Mouse (Mus musculus) bone marrow, adult 2 months (tissue): Measurements from ENCODE around the gene Gm17657.

Source experiments
- CTCF ChIP-seq: fragments of 200-500 bp; IDR thresholded peaks from 2 replicates; pipeline ENCODE4 v1.5.1; 2011; ENCODE audit warnings: low read length, control low read depth; ENCODE audit not compliant: control insufficient read depth, insufficient read depth
- POLR2A ChIP-seq: fragments of 200-500 bp; IDR thresholded peaks from 2 replicates; pipeline ENCODE4 v1.6.1; 2011; ENCODE audit warnings: low read depth, mild to moderate bottlenecking, control low read depth, low read length, borderline replicate concordance; ENCODE audit not compliant: control insufficient read depth

- TF ChIP-seq CTCF, result no peak
- no peak for TF ChIP-seq POLR2A
Measured at GRCm38 (mm10) chr17:29551019-29551418, 1.6 kb upstream of the Gm17657 start.
